Mouse (Mus musculus) right cerebral cortex, adult 2 months (tissue): ENCODE measurements around the gene Prkrip1.

Experiments used
- DNase-seq, 2 experiments: peaks; one replicate each; pipeline ENCODE4 v3.0.0; 2021 to 2022; ENCODE audit warnings: low spot score in 2 of 2

Prkrip1 gene

GRCm38 (mm10) chr5:136198474-136199391 is at the start of gene Prkrip1:
Gene Prkrip1 (minus strand): TSS chr5:136198963.
- peak; percentile 92 to 93 for DNase-seq

GRCm38 (mm10) chr5:136248441-136248840 is 49.7 kb upstream of the Prkrip1 start:
- DNase-seq, result no peak

- DNase-seq, result no peak
Observed at GRCm38 (mm10) chr5:136246452-136246838, 47.7 kb upstream of the Prkrip1 start, which contains the start of gene Sh2b2. Gene Sh2b2 (minus strand): TSS chr5:136246556.

GRCm38 (mm10) chr5:136245541-136246451 is 47.0 kb upstream of the Prkrip1 start:
- no peak for DNase-seq

GRCm38 (mm10) chr5:136244762-136245540 is 46.2 kb upstream of the Prkrip1 start:
- DNase-seq, result peak; percentile 85 to 89

GRCm38 (mm10) chr5:136243851-136244761 is 45.3 kb upstream of the Prkrip1 start:
- peak in 1 of 2 experiments; percentile 21 for DNase-seq

GRCm38 (mm10) chr5:136241161-136241560 is 42.4 kb upstream of the Prkrip1 start:
- DNase-seq, result no peak

- DNase-seq, result no peak
Observed at GRCm38 (mm10) chr5:136240381-136240780, 41.6 kb upstream of the Prkrip1 start.

- no peak for DNase-seq
Observed at GRCm38 (mm10) chr5:136237607-136238006, 38.8 kb upstream of the Prkrip1 start.

- no peak for DNase-seq
Observed at GRCm38 (mm10) chr5:136236611-136237010, 37.8 kb upstream of the Prkrip1 start.

GRCm38 (mm10) chr5:136230348-136231035 is 31.7 kb upstream of the Prkrip1 start:
- no peak for DNase-seq

GRCm38 (mm10) chr5:136226246-136226876 is 27.6 kb upstream of the Prkrip1 start:
- DNase-seq, result no peak

GRCm38 (mm10) chr5:136218585-136218984 is 19.8 kb upstream of the Prkrip1 start:
- DNase-seq, result no peak

- no peak for DNase-seq
Observed at GRCm38 (mm10) chr5:136217932-136218381, 19.2 kb upstream of the Prkrip1 start.

GRCm38 (mm10) chr5:136217004-136217665 is 18.4 kb upstream of the Prkrip1 start:
- no peak for DNase-seq

GRCm38 (mm10) chr5:136215958-136216357 is 17.2 kb upstream of the Prkrip1 start:
- no peak for DNase-seq

- no peak for DNase-seq
Observed at GRCm38 (mm10) chr5:136215211-136215610, 16.4 kb upstream of the Prkrip1 start.

GRCm38 (mm10) chr5:136213716-136214115 is 15.0 kb upstream of the Prkrip1 start:
- no peak for DNase-seq

- no peak for DNase-seq
Observed at GRCm38 (mm10) chr5:136212716-136213115, 14.0 kb upstream of the Prkrip1 start.
